Mouse (Mus musculus): ENCODE data around the gene Hyal1. TPM values are rescaled to one million over a fixed set of nuclear protein-coding genes. Genes with fewer than 3 reads are reported as not detected.

The Hyal1 gene
- total and polyA plus RNA-seq, 3 experiments = 2.2 to 7.3 (median 2.3) TPM

- Histone ChIP-seq H3K36me3 (replicated peaks) (peaks cover 57% of the 10 kb centered on the region), H3K27me3 (ENCODE audit: insufficient read depth, low read length) (no peaks in the 10 kb centered on the region), H3K4me3 (ENCODE audit: low read depth, low read length) (peak overlapping the region; percentile 83), H3K4me1 (ENCODE audit: insufficient read depth, low read depth, low read length) (peaks cover 92% of the 10 kb centered on the region), H3K9me3 (replicated peaks) (no peaks in the 10 kb centered on the region)
- DNase-seq (ENCODE audit: low spot score) = no peak
- ATAC-seq (ENCODE audit: extremely low read depth, insufficient number of reproducible peaks, low FRiP score, poor library complexity, severe bottlenecking) = no peak
- TF ChIP-seq CTCF (IDR thresholded peaks at IDR 0.05; ENCODE audit: low read depth, low read length) = no peak
These were observed 4.9 kb downstream of the Hyal1 start for GRCm38 (mm10) chr9:107581584-107581983.

- Histone ChIP-seq H3K4me3 (ENCODE audit: low read depth, low read length) (peak overlapping the region; percentile 83; the same call in 1 of the 2 replicates), H3K27me3 (ENCODE audit: insufficient read depth, low read length) (no peaks in the 10 kb centered on the region), H3K9me3 (replicated peaks) (no peaks in the 10 kb centered on the region), H3K36me3 (replicated peaks) (peaks cover 57% of the 10 kb centered on the region), H3K4me1 (ENCODE audit: insufficient read depth, low read depth, low read length) (peaks cover 84% of the 10 kb centered on the region)
- TF ChIP-seq CTCF (IDR thresholded peaks at IDR 0.05; ENCODE audit: low read depth, low read length) = no peak
- no peak for TF ChIP-seq TAL1 (conservative IDR thresholded peaks at IDR 0.05; ENCODE audit: low read depth, low read length)
- TF ChIP-seq POLR2AphosphoS5 (IDR thresholded peaks at IDR 0.05; ENCODE audit: insufficient replicate concordance, low read depth, low read length) = no peak
- TF ChIP-seq GATA2 (IDR thresholded peaks at IDR 0.05; ENCODE audit: borderline replicate concordance, low read depth, low read length) = no peak
- TF ChIP-seq GATA1 (IDR thresholded peaks at IDR 0.05; ENCODE audit: borderline replicate concordance, low read length) = no peak
- no peak for ATAC-seq (ENCODE audit: extremely low read depth, insufficient number of reproducible peaks, low FRiP score, poor library complexity, severe bottlenecking)
- DNase-seq (ENCODE audit: low spot score) = no peak
These were observed 5.9 kb downstream of the Hyal1 start for GRCm38 (mm10) chr9:107582509-107583062.

DNA sequence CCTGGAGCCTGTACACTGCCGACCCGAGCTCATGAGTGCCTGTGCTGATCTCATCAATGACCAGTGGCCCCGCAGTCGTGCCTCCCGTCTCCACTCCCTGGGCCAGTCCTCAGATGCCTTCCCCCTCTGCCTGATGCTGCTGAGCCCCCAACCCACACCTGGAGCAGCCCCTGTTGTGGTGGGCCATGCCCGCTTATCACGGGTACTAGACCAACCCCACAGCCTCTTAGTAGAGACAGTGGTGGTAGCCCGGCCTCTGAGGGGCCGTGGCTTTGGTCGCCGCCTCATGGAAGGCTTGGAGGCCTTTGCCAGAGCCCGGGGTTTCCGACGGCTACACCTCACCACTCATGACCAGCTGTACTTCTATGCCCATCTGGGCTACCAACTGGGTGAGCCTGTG lies 6.4 kb downstream of the Hyal1 start:
- Histone ChIP-seq H3K36me3 (replicated peaks) (peaks cover 52% of the 10 kb centered on the region), H3K4me1 (ENCODE audit: insufficient read depth, low read depth, low read length) (peaks cover 82% of the 10 kb centered on the region), H3K4me3 (ENCODE audit: low read depth, low read length) (peak overlapping the region; percentile 83; the same call in 1 of the 2 replicates), H3K9me3 (replicated peaks) (no peaks in the 10 kb centered on the region), H3K27me3 (ENCODE audit: insufficient read depth, low read length) (no peaks in the 10 kb centered on the region)
- TF ChIP-seq GATA1 (IDR thresholded peaks at IDR 0.05; ENCODE audit: borderline replicate concordance, low read length) (no peak), TAL1 (conservative IDR thresholded peaks at IDR 0.05; ENCODE audit: low read depth, low read length) (no peak), GATA2 (IDR thresholded peaks at IDR 0.05; ENCODE audit: borderline replicate concordance, low read depth, low read length) (no peak), CTCF (IDR thresholded peaks at IDR 0.05; ENCODE audit: low read depth, low read length) (no peak)
- ATAC-seq (ENCODE audit: extremely low read depth, insufficient number of reproducible peaks, low FRiP score, poor library complexity, severe bottlenecking) = no peak
- no peak for DNase-seq (ENCODE audit: low spot score)

GRCm38 (mm10) chr9:107586504-107586903 lies 9.8 kb downstream of the Hyal1 start:
- ATAC-seq (ENCODE audit: extremely low read depth, insufficient number of reproducible peaks, low FRiP score, poor library complexity, severe bottlenecking) (no peak), DNase-seq (ENCODE audit: low spot score) (no peak)
- TF ChIP-seq TAL1 (conservative IDR thresholded peaks at IDR 0.05; ENCODE audit: low read depth, low read length) = no peak
- no peak for TF ChIP-seq POLR2AphosphoS5 (IDR thresholded peaks at IDR 0.05; ENCODE audit: insufficient replicate concordance, low read depth, low read length)
- no peak for TF ChIP-seq CTCF (IDR thresholded peaks at IDR 0.05; ENCODE audit: low read depth, low read length)
- no peak for TF ChIP-seq GATA2 (IDR thresholded peaks at IDR 0.05; ENCODE audit: borderline replicate concordance, low read depth, low read length)
- TF ChIP-seq GATA1 (IDR thresholded peaks at IDR 0.05; ENCODE audit: borderline replicate concordance, low read length) = no peak
- Histone ChIP-seq H3K4me3 (ENCODE audit: low read depth, low read length) (peak overlapping the region; percentile 50; the same call in 1 of the 2 replicates), H3K27me3 (ENCODE audit: insufficient read depth, low read length) (no peaks in the 10 kb centered on the region), H3K36me3 (replicated peaks) (peaks cover 69% of the 10 kb centered on the region), H3K9me3 (replicated peaks) (no peaks in the 10 kb centered on the region), H3K4me1 (ENCODE audit: insufficient read depth, low read depth, low read length) (peaks cover 84% of the 10 kb centered on the region)

GRCm38 (mm10) chr9:107586974-107587832 lies 10.5 kb downstream of the Hyal1 start, which contains the start of gene Ifrd2:
TSS of gene Ifrd2 (plus strand) at chr9:107587642.
- TF ChIP-seq TAL1 (conservative IDR thresholded peaks at IDR 0.05; ENCODE audit: low read depth, low read length) (peak; percentile 84), GATA2 (IDR thresholded peaks at IDR 0.05; ENCODE audit: borderline replicate concordance, low read depth, low read length) (no peak), CTCF (IDR thresholded peaks at IDR 0.05; ENCODE audit: low read depth, low read length) (no peak), POLR2AphosphoS5 (IDR thresholded peaks at IDR 0.05; ENCODE audit: insufficient replicate concordance, low read depth, low read length) (no peak)
- DNase-seq (ENCODE audit: low spot score) (peak; percentile 76), ATAC-seq (ENCODE audit: extremely low read depth, insufficient number of reproducible peaks, low FRiP score, poor library complexity, severe bottlenecking) (peak; percentile 81)
- Histone ChIP-seq H3K9me3 (replicated peaks) (no peaks in the 10 kb centered on the region), H3K4me1 (ENCODE audit: insufficient read depth, low read depth, low read length) (peaks cover 84% of the 10 kb centered on the region), H3K27me3 (ENCODE audit: insufficient read depth, low read length) (no peaks in the 10 kb centered on the region), H3K36me3 (replicated peaks) (peaks cover 74% of the 10 kb centered on the region), H3K4me3 (ENCODE audit: low read depth, low read length) (peak within 1 kb of the TSS; percentile 80)

DNA sequence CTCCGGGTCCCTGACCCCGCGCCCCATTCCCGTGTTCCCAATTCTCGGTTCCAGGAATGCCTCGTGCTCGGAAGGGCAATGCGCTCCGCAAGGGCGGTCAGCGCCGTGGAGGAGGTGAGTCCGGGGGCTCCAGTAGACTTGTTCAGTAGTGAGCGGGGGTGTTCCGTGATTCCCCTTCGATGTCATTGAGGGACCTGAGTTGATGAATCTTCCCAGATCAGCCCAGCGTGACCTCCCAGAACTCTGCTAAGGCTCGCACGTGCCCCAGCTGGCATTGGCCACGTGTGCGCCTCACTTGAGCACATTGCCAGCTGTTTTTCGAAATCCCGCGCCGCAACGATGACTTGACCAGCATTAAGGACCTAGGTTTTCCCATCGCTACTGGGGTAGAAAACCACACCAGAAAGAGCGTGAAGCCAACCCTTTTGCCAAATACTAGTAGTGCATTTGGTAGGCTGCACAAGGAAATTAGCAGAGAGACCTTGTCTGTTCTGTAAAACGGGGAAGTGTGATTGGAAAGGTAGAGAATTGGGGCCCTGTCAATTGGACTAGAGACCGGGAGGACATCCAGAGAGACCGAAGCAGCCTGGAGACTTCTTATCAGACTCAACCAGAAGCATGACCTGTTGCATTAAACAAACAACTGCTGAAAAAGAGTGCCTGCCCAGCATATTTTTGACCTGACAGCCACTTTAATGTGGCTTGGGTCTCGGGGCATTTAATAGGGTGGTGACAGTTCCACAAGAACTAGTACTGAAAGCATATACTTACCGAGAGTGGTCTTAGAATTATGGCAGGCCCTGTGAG lies 11.3 kb downstream of the Hyal1 start:
- TF ChIP-seq TAL1 (conservative IDR thresholded peaks at IDR 0.05; ENCODE audit: low read depth, low read length) (peak; percentile 64), GATA2 (IDR thresholded peaks at IDR 0.05; ENCODE audit: borderline replicate concordance, low read depth, low read length) (no peak)
- H3K27me3 ChIP-seq (ENCODE audit: insufficient read depth, low read length) = no peaks in the 10 kb centered on the region
- no peaks in the 10 kb centered on the region for H3K9me3 ChIP-seq (replicated peaks)
- ATAC-seq (ENCODE audit: extremely low read depth, insufficient number of reproducible peaks, low FRiP score, poor library complexity, severe bottlenecking) (no peak), DNase-seq (ENCODE audit: low spot score) (no peak)
- H3K4me1 ChIP-seq (ENCODE audit: insufficient read depth, low read depth, low read length) = peaks cover 81% of the 10 kb centered on the region
- H3K4me3 ChIP-seq (ENCODE audit: low read depth, low read length) = peak overlapping the region; percentile 80
- peaks cover 74% of the 10 kb centered on the region for H3K36me3 ChIP-seq (replicated peaks)

All from G1E (cell line).